Mouse (Mus musculus) brown adipose tissue, adult 24 weeks (tissue): ENCODE measurements around the gene Epb42. TPM values are rescaled to one million over a fixed set of nuclear protein-coding genes. Genes with fewer than 3 reads are reported as not detected.
"Not testable (repeated sequence)": the region's sequence is repeated elsewhere in the genome, so short reads cannot be mapped to it uniquely, and the experiment has no call there.

Source experiments
- H3K27ac ChIP-seq: fragments of 200-500 bp; replicated peaks from 2 replicates; pipeline ENCODE4 v1.5.1; 2012; ENCODE audit warnings: low read depth, mild to moderate bottlenecking, low read length
- H3K4me1 ChIP-seq: fragments of 200-500 bp; 2 replicates; pipeline ENCODE4 v1.6.1; 2012; ENCODE audit warnings: low read length, mixed read lengths; ENCODE audit not compliant: control insufficient read depth, insufficient read depth, insufficient read length
- H3K4me3 ChIP-seq: fragments of 200-500 bp; 2 replicates; pipeline ENCODE4 v1.5.1; 2012; ENCODE audit warnings: low read depth, mild to moderate bottlenecking, low read length, moderate library complexity; ENCODE audit not compliant: insufficient read depth
- polyA plus RNA-seq: library from polyadenylated mRNA; stranded (reverse); fragments of >200 nt; gene quantifications from 2 replicates; pipeline ENCODE4 v1.2.4, GENCODE M21; 2012; ENCODE audit not compliant: missing spikeins, insufficient read depth, insufficient read length

Epb42 gene
- polyA plus RNA-seq, result not detected in 2 replicates

DNA sequence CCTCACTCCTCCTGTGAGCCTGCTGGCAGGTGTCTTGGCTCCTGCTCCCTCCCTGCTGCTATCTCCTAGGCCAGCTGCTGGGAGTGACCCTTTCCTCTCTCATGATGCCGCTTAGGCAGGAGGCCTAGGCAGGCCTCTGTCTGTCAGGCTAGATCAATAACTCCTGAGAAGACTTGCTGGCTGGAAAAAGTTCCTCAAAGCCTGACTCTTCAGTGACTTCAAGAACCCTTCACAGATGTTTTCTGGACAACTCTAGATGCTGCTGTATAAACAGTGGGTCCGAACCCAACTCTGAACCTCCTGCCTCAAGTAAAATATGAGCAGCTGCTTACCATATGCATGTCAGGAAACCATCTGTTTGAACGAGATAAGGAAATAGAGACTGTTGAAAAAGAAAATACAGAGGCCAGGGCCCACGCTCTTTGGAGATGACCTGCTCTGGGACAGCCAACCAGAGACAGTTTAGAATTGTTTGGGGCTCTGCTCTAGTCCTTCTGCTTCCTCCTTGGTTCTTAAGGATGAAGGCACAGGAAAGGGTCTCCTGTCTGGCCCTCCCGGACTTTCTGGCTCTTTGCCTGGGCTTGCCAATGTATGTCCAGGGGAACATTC lies at the start of gene Epb42:
Gene Epb42, minus strand, starts transcription at position 340 of the 609 bp plus-strand sequence.
- H3K27ac ChIP-seq, result no peak within 1 kb of the TSS

DNA sequence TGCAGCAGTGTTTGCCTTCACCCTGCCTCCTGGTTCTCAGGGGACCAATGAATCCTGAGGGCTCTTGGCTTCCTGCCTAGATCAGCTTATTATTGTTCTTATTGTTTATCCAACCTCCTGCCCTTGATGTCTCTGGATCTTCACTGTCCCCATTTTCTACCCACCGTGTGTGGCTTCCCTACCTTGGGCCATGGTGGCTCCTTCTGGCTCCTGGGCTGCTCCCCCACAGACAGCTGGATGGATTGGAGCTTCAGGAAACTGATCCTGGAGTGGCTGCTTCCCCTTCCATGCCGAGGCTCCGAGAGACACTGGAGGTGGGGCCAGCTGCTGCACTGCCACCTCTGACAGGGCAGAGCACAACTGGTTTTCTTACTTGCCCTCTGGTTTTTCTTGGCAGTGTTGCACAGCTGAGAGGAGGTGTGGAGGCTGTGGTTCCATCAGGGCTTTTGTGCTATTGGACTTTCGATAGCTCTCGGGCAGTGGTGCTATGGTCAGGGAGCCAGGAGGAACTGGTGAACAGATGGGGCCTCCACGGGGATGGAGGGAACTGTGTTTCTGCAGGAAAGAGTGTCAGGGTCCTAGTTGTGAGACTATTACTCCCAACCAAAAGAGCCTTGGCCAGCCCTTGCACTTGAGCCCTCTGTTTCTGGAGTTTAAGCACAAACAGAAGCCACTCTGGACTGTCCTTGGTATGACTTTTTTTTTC lies 48.8 kb upstream of the Epb42 start, which contains the start of gene Tgm5:
Gene Tgm5, minus strand, starts transcription at position 362 of the 706 bp plus-strand sequence.
- Histone ChIP-seq H3K4me3 (no peak within 1 kb of the TSS), H3K4me1 (no peaks in the 10 kb centered on the region), H3K27ac (no peak within 1 kb of the TSS)

More for the DNA sequence above, at the start of gene Epb42:
- Histone ChIP-seq H3K4me1 (no peaks in the 10 kb centered on the region), H3K4me3 (no peak within 1 kb of the TSS)

DNA sequence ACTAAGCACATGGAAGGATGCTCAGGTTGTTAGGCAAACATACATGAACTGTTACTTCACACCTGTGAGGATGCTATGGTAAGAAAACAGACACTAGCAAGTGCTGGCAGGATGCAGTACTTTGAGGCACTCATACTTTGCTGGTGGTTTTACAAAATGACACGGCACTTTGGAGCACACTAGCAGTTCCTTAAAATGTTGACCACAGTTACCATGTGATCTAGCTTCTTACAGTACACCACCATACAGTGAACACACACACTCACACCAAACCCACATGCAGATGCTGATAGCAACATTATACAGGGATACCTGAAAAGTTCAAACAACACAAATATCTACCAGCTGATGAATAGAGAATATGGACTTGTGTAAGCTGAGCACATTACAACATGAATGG lies 45.8 kb upstream of the Epb42 start:
- Histone ChIP-seq H3K4me1 (no peaks in the 10 kb centered on the region), H3K27ac (no peak overlapping the region), H3K4me3 (no peak overlapping the region)

DNA sequence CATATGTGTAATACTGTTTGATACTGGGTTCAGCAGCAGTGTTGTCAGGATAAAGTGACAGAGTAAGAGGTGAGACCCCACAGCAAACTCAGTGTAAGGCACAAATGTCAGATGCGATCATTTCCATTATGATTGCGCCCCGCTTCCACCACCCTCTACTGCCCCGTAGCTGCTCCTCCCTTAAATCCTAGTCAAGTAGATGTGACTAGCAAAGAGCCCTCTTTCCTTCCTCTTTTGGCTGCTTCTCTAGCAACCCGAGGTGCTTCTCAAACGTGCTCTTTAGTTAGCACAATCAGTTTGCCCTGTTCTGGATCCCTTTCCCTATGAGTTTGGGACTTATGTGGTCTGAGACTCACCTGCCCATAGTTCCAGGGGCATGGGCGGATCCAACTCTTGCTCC lies 37.9 kb upstream of the Epb42 start:
- no peaks in the 10 kb centered on the region for H3K4me1 ChIP-seq
- H3K27ac ChIP-seq, result no peak overlapping the region
- no peak overlapping the region for H3K4me3 ChIP-seq

DNA sequence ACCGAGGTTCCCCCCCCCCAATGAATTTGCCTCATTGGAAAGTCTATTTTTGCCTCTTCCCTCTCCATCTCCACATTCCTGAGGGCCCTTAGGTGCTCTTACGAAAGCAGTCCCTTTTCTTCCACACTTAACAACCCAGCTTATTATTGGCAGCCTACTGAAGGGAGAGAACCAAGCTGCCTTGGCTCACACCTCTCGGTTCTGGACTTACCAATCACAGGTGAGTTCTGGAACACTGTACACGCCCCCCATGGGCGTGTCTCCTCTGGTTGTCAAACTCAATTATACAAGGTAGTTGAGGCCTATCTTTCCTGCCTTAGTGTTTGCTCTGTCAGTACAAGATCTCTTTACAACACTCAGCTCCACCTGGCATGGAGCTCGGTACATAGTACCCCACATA lies 35.0 kb upstream of the Epb42 start:
- H3K27ac ChIP-seq, result no peak overlapping the region
- H3K4me3 ChIP-seq, result no peak overlapping the region
- no peaks in the 10 kb centered on the region for H3K4me1 ChIP-seq

DNA sequence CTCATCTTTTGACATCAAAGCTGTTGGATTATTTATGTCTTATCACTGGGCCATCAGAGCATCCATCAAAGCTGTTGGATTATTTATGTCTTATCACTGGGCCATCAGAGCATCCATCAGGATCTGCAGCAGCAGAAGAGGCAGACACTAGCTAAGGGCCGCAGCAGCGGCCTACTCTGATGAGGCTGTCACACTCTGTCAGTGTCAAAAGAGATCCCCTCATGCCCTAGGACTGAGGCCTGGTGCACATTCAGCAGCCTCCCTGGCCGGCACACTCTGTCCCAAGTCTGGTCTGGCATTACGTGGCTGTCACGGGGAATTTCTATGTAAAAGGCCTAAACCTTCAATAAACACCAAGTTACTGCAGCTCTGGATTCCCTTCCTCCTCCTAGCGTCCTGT lies 32.6 kb upstream of the Epb42 start:
- Histone ChIP-seq H3K4me3 (no peak overlapping the region), H3K27ac (no peak overlapping the region), H3K4me1 (no peaks in the 10 kb centered on the region)

DNA sequence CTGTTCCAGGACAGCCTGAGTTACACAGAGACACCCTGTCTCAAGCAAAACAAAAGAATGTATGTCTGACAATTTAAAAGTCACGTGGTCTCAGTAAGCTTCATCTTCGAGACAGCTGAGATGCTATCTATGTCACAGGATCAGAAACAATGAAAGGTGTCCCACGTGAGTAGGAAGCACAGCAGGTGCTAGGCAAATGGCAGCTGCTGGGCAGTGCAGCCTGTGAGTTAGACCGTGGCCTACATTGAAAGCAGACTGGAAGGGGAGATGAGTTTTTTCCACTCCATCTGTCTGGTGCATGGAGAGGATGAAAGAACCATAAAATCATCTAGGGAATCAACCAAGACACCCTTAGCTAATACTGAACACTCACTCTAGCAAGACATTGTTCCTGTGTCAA lies 30.2 kb upstream of the Epb42 start:
- Histone ChIP-seq H3K27ac (no peak overlapping the region), H3K4me1 (no peaks in the 10 kb centered on the region), H3K4me3 (no peak overlapping the region)

DNA sequence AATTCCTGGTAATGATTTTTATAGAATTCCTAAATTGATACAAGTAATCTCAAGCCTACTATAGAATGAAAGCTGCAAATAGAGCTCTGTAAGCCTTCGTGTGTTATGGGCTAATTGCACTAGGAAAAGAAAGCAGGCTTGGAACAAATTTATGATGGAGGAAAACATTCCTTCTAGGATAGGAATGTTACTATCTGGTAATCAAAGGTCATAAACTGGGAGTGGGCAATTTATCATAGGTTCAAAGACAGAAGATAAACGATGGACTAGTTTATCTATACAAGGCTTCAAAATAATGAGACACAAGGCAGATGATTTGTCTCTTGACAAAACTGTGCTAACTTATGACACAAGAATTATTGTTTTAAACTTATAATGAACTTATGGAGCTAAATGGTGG lies 24.4 kb upstream of the Epb42 start:
- Histone ChIP-seq H3K4me1 (no peaks in the 10 kb centered on the region), H3K4me3 (no peak overlapping the region), H3K27ac (no peak overlapping the region)

DNA sequence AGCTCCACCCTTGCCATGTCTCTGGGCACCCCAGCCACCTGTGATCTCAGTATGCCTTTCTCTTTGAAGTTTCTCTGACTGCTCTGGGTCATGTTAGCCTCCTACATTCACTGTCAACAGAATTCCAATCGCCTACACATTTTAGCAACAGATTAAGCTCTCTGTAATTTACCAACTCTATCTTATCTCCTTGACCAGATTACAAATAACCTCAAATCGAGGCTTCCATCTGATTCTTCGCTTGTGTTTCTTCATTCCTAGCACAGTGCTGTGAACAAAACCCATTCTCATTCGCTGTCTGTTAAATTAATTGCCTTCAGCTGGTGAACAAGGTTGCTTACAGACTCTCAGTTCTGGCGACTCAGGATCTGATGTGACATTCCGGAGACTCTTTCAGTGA lies 21.1 kb upstream of the Epb42 start:
- no peak overlapping the region for H3K4me3 ChIP-seq
- no peak overlapping the region for H3K27ac ChIP-seq
- no peaks in the 10 kb centered on the region; the same call in 1 of the 2 replicates for H3K4me1 ChIP-seq

DNA sequence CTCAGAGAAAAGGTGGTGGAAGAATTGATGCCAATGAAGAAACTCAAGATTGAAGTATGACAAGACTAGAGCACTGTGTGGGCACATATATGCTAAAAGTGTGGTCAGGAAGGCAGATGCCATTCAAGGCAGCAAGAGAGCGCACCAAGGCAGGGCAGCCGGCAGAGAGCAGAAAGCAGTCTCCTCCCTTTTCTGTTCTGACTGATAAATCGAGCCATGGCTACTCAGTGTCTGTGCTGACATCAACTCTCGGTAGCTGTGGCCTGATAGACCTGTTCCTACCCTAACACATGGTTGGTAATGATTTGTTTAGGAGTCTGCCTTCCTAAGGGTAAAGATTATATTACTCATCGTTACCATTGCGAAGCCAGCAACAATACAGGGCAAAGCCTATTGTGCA lies 19.0 kb upstream of the Epb42 start:
- H3K4me1 ChIP-seq, result no peaks in the 10 kb centered on the region; the same call in 1 of the 2 replicates
- H3K4me3 ChIP-seq, result no peak overlapping the region
- no peak overlapping the region for H3K27ac ChIP-seq

DNA sequence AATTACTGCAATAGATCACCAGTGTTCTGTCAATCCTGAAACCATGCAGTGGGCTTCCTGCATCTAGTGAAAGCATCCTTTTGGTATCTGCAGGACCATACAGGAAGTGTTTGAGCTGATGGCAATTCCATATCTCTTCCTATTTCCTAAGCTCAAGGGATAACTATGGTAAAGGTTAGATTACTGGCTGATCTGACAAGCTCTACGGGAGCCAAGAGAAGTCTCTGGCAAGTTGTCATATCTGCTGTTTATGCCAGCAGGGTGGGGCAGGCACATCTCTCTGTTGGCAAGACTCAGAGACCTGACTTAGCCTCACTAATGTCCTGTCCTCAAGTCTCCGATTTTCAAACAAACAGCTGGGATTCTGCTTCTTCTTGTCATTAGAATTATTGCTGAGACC lies 17.2 kb upstream of the Epb42 start:
- H3K4me1 ChIP-seq, result no peaks in the 10 kb centered on the region; the same call in 1 of the 2 replicates
- H3K4me3 ChIP-seq, result no peak overlapping the region
- no peak overlapping the region for H3K27ac ChIP-seq

DNA sequence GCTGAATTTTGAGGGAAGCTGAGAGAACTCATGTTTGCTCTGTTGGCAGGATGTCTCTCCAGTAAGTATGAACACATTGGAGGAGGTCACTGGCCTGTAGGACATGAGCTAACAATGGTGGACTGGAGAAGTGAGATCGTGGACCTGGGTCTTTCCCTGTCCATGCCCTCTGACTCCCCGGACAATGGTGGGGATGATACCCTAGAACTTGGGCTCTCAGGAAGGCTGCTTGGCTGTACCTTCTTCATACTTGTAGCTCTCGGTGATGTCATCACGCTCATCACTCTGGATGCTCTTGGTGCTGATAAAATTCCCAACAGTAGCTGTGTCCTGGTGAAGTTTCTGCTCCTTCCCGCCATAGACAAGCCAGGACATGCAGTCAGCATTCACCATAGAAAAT lies 15.3 kb upstream of the Epb42 start:
- no peaks in the 10 kb centered on the region; the same call in 1 of the 2 replicates for H3K4me1 ChIP-seq
- no peak overlapping the region for H3K4me3 ChIP-seq
- H3K27ac ChIP-seq, result no peak overlapping the region

DNA sequence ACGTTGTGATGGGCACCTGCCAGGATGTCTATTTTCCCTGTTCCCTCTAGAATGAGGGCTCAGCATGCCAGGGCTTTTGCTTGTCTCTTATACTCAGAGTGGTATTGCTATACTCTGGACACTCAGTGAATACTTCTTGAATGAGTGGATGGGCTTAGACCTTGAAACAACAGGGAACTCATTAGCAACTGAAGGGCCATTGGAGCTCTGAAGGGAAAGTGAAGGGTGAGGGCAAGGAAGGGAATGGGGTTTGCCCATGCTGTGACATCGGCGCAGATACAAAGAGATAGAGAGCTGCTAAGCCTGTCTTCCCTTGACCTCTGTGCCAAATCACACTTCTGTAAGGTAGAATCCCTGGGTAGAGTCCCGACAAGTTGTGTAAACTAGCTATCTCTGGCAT lies 8.8 kb upstream of the Epb42 start:
- Histone ChIP-seq H3K4me1 (no peaks in the 10 kb centered on the region), H3K4me3 (no peak overlapping the region), H3K27ac (no peak overlapping the region)

DNA sequence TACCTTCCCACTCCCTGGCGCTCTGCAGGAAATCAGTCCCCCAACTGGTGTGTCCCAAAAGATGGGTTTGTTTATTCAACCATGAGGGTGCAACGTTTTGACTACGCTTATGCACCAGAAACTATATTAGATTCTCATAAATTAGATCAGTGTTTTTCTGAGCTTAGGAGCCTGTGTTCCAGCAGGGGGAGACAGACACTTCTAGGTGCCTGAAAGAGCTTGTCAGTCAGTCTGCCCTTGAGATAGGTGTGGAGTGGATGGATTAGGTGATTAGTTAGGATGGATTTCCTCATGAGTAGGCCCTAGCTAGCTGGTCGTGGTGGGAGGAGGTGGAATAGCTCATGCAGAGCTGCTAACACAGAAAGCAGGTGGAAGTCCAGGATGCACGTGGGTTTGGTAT lies 4.2 kb upstream of the Epb42 start:
- Histone ChIP-seq H3K27ac (no peak overlapping the region), H3K4me3 (no peak overlapping the region), H3K4me1 (no peaks in the 10 kb centered on the region)

DNA sequence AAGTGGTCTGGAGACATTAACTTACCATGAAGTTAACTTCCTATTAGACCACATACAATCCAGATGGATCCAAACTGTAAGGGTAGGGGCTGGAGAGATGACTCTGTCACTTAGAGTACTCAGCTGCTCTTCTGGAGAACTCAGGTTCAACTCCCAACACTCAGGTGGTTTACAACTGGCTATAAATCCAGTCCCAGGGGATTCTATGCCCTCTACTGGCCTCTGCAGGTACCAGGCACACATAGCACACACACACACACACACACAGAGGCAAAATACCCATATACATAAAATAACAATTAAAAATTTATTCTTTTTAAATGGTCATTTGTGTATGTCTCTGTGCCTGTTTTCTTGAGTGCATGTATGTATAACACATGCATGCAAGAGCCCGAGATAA lies 2.5 kb upstream of the Epb42 start:
- H3K4me1 ChIP-seq, result no peaks in the 10 kb centered on the region
- no peak overlapping the region for H3K27ac ChIP-seq
- H3K4me3 ChIP-seq, result no peak overlapping the region

DNA sequence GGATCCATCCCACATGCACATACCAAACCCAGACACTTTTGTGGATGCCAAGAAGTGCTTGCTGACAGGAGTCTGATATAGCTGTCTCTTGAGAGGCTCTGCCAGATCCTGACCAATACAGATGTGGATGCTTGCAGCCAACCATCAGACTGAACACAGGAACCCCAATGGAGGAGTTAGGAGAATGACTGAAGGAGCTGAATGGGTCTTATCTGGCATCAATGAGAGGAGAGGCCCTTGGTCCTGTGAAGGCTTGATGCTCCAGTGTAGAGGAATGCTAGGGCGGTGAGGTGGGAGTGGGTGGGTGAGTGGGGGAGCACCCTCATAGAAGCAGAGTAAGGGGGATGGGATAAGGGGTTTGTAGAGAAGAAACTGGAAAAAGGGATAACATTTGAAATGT lies 2.0 kb upstream of the Epb42 start:
- not testable (repeated sequence) for H3K4me1 ChIP-seq, H3K27ac ChIP-seq, H3K4me3 ChIP-seq
